ENCODE assay signal across 15 mouse cellular contexts in the genomic region with DNA sequence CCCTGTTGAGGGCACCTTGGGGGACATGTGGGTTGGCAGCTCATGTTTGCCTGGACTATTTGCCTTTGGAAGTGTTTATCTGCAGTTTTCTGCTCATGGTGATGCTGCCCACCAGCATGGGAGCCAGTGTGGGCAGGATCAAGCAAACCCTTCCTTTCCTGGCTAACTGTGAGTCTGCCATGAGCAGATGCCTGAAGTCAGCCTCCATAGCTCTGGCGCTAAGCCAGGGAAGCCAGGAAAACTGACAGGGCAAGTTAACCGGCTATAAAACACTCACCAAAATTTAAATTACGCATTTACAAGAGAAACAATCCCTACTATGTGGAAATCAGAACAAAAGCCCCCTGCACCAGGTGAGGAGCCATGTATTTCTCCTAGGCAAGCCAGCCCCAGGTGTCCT. TPM values are rescaled to one million over a fixed set of nuclear protein-coding genes. Genes with fewer than 3 reads are reported as not detected.
A peak's percentile ranks its signal among the peaks of the same experiment; 100 is the strongest.
DNase-seq lines count a peak whose midpoint lies in the region; ATAC-seq and TF ChIP-seq lines count a peak whose summit lies in the region.
"Had no signal": no experiment of that assay in that cellular context is flagged by ENCODE, and none has a peak within 500 bp of the region (broad histone marks: within the 10 kb centered on the region; RNA-seq: fewer than 3 reads in every experiment).

No protein-coding gene starts in this region.

- no peak for TF ChIP-seq POLR2A in cerebellum, adult 2 months (IDR thresholded peaks at IDR 0.05; ENCODE audit: borderline replicate concordance, insufficient read depth, low read length)

- no peak for TF ChIP-seq CTCF in cerebellum, adult 2 months (IDR thresholded peaks at IDR 0.05; ENCODE audit: borderline replicate concordance, insufficient read depth, low read depth, low read length)
- TF ChIP-seq CTCF in intestine, postnatal 0 days (IDR thresholded peaks at IDR 0.05; ENCODE audit: low read depth), result no peak

- H3K9ac ChIP-seq in intestine, embryonic 14.5 days (ENCODE audit: low read length), result no peak overlapping the region
- no peak overlapping the region for H3K9ac ChIP-seq in intestine, postnatal 0 days (ENCODE audit: low read depth, low read length)
- no peak overlapping the region for H3K9ac ChIP-seq in midbrain, embryonic 14.5 days (replicated peaks; ENCODE audit: low read length)
- no peak overlapping the region for H3K9ac ChIP-seq in midbrain, embryonic 15.5 days
- no peak overlapping the region for H3K9ac ChIP-seq in stomach, embryonic 16.5 days (ENCODE audit: low read length)
- H3K9ac ChIP-seq: forebrain, embryonic 13.5 days; hindbrain, embryonic 15.5 days had no signal

- H3K27ac ChIP-seq in cerebellum, adult 2 months (ENCODE audit: insufficient read depth, low read length), result peak overlapping the region; percentile 81
- H3K27ac ChIP-seq in intestine, embryonic 14.5 days (ENCODE audit: low read depth), result peak overlapping the region; percentile 69; the same call in 1 of the 2 replicates
- no peak overlapping the region for H3K27ac ChIP-seq in intestine, postnatal 0 days (ENCODE audit: low read depth, low read length)
- no peak overlapping the region for H3K27ac ChIP-seq in midbrain, embryonic 14.5 days (replicated peaks; ENCODE audit: low read depth, low read length)
- H3K27ac ChIP-seq in midbrain, embryonic 15.5 days, result no peak overlapping the region
- peak overlapping the region; percentile 2; the same call in 1 of the 2 replicates for H3K27ac ChIP-seq in stomach, embryonic 16.5 days (ENCODE audit: low read length)
- H3K27ac ChIP-seq: forebrain, embryonic 13.5 days; hindbrain, embryonic 15.5 days; kidney, postnatal 0 days had no signal

- no peaks in the 10 kb centered on the region for H3K27me3 ChIP-seq in cerebellum, adult 2 months (ENCODE audit: control insufficient read depth, insufficient read depth, low read length)
- no peaks in the 10 kb centered on the region for H3K27me3 ChIP-seq in intestine, embryonic 14.5 days (replicated peaks; ENCODE audit: control insufficient read depth, insufficient read depth, low read length)
- no peaks in the 10 kb centered on the region for H3K27me3 ChIP-seq in intestine, postnatal 0 days (replicated peaks; ENCODE audit: control insufficient read depth, insufficient read depth, low read length)
- no peaks in the 10 kb centered on the region for H3K27me3 ChIP-seq in midbrain, embryonic 14.5 days (ENCODE audit: control insufficient read depth, insufficient read depth, low read length)
- H3K27me3 ChIP-seq in midbrain, embryonic 15.5 days (replicated peaks), result no peaks in the 10 kb centered on the region
- no peaks in the 10 kb centered on the region for H3K27me3 ChIP-seq in stomach, embryonic 16.5 days (ENCODE audit: control insufficient read depth, insufficient read depth, low read length)
- H3K27me3 ChIP-seq: forebrain, embryonic 13.5 days; hindbrain, embryonic 15.5 days had no signal

- no peak overlapping the region for H3K4me2 ChIP-seq in intestine, embryonic 14.5 days (ENCODE audit: low read length)
- no peak overlapping the region for H3K4me2 ChIP-seq in intestine, postnatal 0 days (replicated peaks; ENCODE audit: low read depth)
- no peak overlapping the region for H3K4me2 ChIP-seq in midbrain, embryonic 14.5 days (ENCODE audit: low read length)
- H3K4me2 ChIP-seq in midbrain, embryonic 15.5 days, result no peak overlapping the region
- H3K4me2 ChIP-seq in stomach, embryonic 16.5 days (ENCODE audit: low read depth, low read length), result no peak overlapping the region
- H3K4me2 ChIP-seq: forebrain, embryonic 13.5 days; hindbrain, embryonic 15.5 days had no signal

- no peak overlapping the region for H3K4me3 ChIP-seq in cerebellum, adult 2 months (replicated peaks; ENCODE audit: insufficient read depth, low read depth, low read length)
- no peak overlapping the region for H3K4me3 ChIP-seq in intestine, embryonic 14.5 days (ENCODE audit: low read depth, low read length)
- H3K4me3 ChIP-seq in intestine, postnatal 0 days (ENCODE audit: low read depth, low read length), result no peak overlapping the region
- no peak overlapping the region for H3K4me3 ChIP-seq in midbrain, embryonic 14.5 days (replicated peaks; ENCODE audit: low read depth, low read length)
- no peak overlapping the region for H3K4me3 ChIP-seq in midbrain, embryonic 15.5 days
- no peak overlapping the region for H3K4me3 ChIP-seq in stomach, embryonic 16.5 days (replicated peaks; ENCODE audit: low read length)
- H3K4me3 ChIP-seq: forebrain, embryonic 13.5 days; hindbrain, embryonic 15.5 days had no signal

- 0 out of 2 replicates have a peak, but pooled peaks have one; percentile 15 for ATAC-seq in intestine, embryonic 14.5 days (replicated peaks; ENCODE audit: low FRiP score, low TSS enrichment, low read depth)
- no peak for ATAC-seq in intestine, postnatal 0 days
- no peak for ATAC-seq in midbrain, embryonic 14.5 days (ENCODE audit: low FRiP score, low TSS enrichment)
- no peak for ATAC-seq in midbrain, embryonic 15.5 days (replicated peaks)
- no peak for ATAC-seq in stomach, embryonic 16.5 days (ENCODE audit: insufficient read depth, low FRiP score)
- ATAC-seq: forebrain, embryonic 13.5 days had no signal

- H3K4me1 ChIP-seq in cerebellum, adult 2 months (ENCODE audit: control insufficient read depth, insufficient read depth, low read length), result peaks cover 40% of the 10 kb centered on the region
- H3K4me1 ChIP-seq in intestine, embryonic 14.5 days (replicated peaks; ENCODE audit: control insufficient read depth, insufficient read depth, low read length), result peaks cover 12% of the 10 kb centered on the region; the same call in 1 of the 2 replicates
- H3K4me1 ChIP-seq in intestine, postnatal 0 days (replicated peaks; ENCODE audit: control insufficient read depth, insufficient read depth, low read length), result no peaks in the 10 kb centered on the region
- no peaks in the 10 kb centered on the region for H3K4me1 ChIP-seq in midbrain, embryonic 14.5 days (ENCODE audit: control insufficient read depth, insufficient read depth, low read length)
- H3K4me1 ChIP-seq in midbrain, embryonic 15.5 days, result no peaks in the 10 kb centered on the region; the same call in 1 of the 2 replicates
- no peaks in the 10 kb centered on the region; the same call in 1 of the 2 replicates for H3K4me1 ChIP-seq in stomach, embryonic 16.5 days (ENCODE audit: control insufficient read depth, insufficient read depth, low read length)

- 21% methylated on average over 3 of the region's 3 CpGs for WGBS in cerebellum, adult 2 months
- 32% methylated on average over 3 of the region's 3 CpGs for WGBS in intestine, embryonic 14.5 days
- WGBS in intestine, postnatal 0 days, result 56% methylated on average over 3 of the region's 3 CpGs
- 64% methylated on average over 3 of the region's 3 CpGs for WGBS in midbrain, embryonic 14.5 days
- 69% methylated on average over 3 of the region's 3 CpGs for WGBS in midbrain, embryonic 15.5 days
- WGBS in stomach, embryonic 16.5 days, result 39% methylated on average over 3 of the region's 3 CpGs

- DNase-seq in cerebellum, adult 2 months, result peak in 1 of 2 experiments; percentile 56
- no peak for DNase-seq in cerebellum, postnatal 36 days
- peak; percentile 55 for DNase-seq in intestine, embryonic 14.5 days (ENCODE audit: low spot score)
- DNase-seq in midbrain, embryonic 14.5 days, result peak; percentile 31
- DNase-seq in adrenal gland, postnatal 4 days (ENCODE audit: low spot score in 2 of 2), result no peak
- DNase-seq: gastrocnemius, postnatal 14 days; layer of hippocampus, adult 9-11 months; right cerebral cortex, postnatal 4 days; thymus, postnatal 4 days had no signal

- no peaks in the 10 kb centered on the region for H3K36me3 ChIP-seq in intestine, embryonic 14.5 days (ENCODE audit: control insufficient read depth, insufficient read depth, low read length)
- peaks cover 12% of the 10 kb centered on the region for H3K36me3 ChIP-seq in intestine, postnatal 0 days (ENCODE audit: control insufficient read depth, insufficient read depth)
- peaks cover 28% of the 10 kb centered on the region; the same call in 1 of the 2 replicates for H3K36me3 ChIP-seq in midbrain, embryonic 14.5 days (ENCODE audit: control insufficient read depth, insufficient read depth, low read length)
- H3K36me3 ChIP-seq in midbrain, embryonic 15.5 days (replicated peaks), result peaks cover 23% of the 10 kb centered on the region; the same call in 1 of the 2 replicates
- no peaks in the 10 kb centered on the region for H3K36me3 ChIP-seq in stomach, embryonic 16.5 days (ENCODE audit: control insufficient read depth, insufficient read depth, low read length)

- H3K9me3 ChIP-seq in intestine, embryonic 14.5 days (ENCODE audit: control insufficient read depth, low read length), result no peaks in the 10 kb centered on the region
- H3K9me3 ChIP-seq in intestine, postnatal 0 days (ENCODE audit: control insufficient read depth), result no peaks in the 10 kb centered on the region
- H3K9me3 ChIP-seq in midbrain, embryonic 14.5 days (ENCODE audit: control insufficient read depth, low read length), result no peaks in the 10 kb centered on the region
- H3K9me3 ChIP-seq in midbrain, embryonic 15.5 days, result no peaks in the 10 kb centered on the region
- H3K9me3 ChIP-seq in stomach, embryonic 16.5 days (replicated peaks; ENCODE audit: control insufficient read depth, low read length), result no peaks in the 10 kb centered on the region
- H3K9me3 ChIP-seq: forebrain, embryonic 13.5 days; hindbrain, embryonic 15.5 days had no signal

RNA-seq across cellular contexts. Expression of gene Faap20, which starts 25.2 kb away (rescaled TPM):
- 94.5 and 109 TPM in 2 replicates for polyA plus RNA-seq in cerebellum, adult 2 months (2012; rRNA removed)
- polyA plus RNA-seq in intestine, embryonic 14.5 days (2014; fragmentation: Nextera tagmentation; extraction: Ambion mirVana), result 74.6 and 81.2 TPM in 2 replicates
- polyA plus RNA-seq in intestine, postnatal 0 days (2015; fragmentation: Nextera tagmentation; extraction: Ambion mirVana), result 54.6 and 57.8 TPM in 2 replicates
- 74.1 and 85.6 TPM in 2 replicates for polyA plus RNA-seq in midbrain, embryonic 14.5 days (2014; fragmentation: Nextera tagmentation; extraction: Ambion mirVana)
- polyA plus RNA-seq in midbrain, embryonic 15.5 days (2015; fragmentation: Nextera tagmentation; extraction: Ambion mirVana), result 78.5 and 87.4 TPM in 2 replicates
- polyA plus RNA-seq in stomach, embryonic 16.5 days (2015; fragmentation: Nextera tagmentation; extraction: Ambion mirVana), result 58.4 and 60.1 TPM in 2 replicates
- total RNA-seq in adrenal gland, postnatal 4 days (2021), result 10 to 100 TPM; 54.9 to 56.3 TPM

RNA-seq across cellular contexts. Expression of gene Ski, which starts 52.5 kb away (rescaled TPM):
- polyA plus RNA-seq in cerebellum, adult 2 months (2012; rRNA removed), result 87.2 and 106 TPM in 2 replicates
- 24.4 and 25.3 TPM in 2 replicates for polyA plus RNA-seq in intestine, embryonic 14.5 days (2014; fragmentation: Nextera tagmentation; extraction: Ambion mirVana)
- 13.3 and 14.0 TPM in 2 replicates for polyA plus RNA-seq in intestine, postnatal 0 days (2015; fragmentation: Nextera tagmentation; extraction: Ambion mirVana)
- 14.3 and 15.4 TPM in 2 replicates for polyA plus RNA-seq in midbrain, embryonic 14.5 days (2014; fragmentation: Nextera tagmentation; extraction: Ambion mirVana)
- polyA plus RNA-seq in midbrain, embryonic 15.5 days (2015; fragmentation: Nextera tagmentation; extraction: Ambion mirVana), result 10.1 and 10.8 TPM in 2 replicates
- 17.7 and 17.9 TPM in 2 replicates for polyA plus RNA-seq in stomach, embryonic 16.5 days (2015; fragmentation: Nextera tagmentation; extraction: Ambion mirVana)
- 100 to 1,000 TPM; 106 to 111 TPM for total RNA-seq in adrenal gland, postnatal 4 days (2021)

Comparison
In these comparisons a context has a peak if more than half of its experiments do, and no peak if none do; other contexts are left out.
1. H3K27ac ChIP-seq: peak in cerebellum, adult 2 months (single experiment), intestine, embryonic 14.5 days (single experiment) and stomach, embryonic 16.5 days (single experiment); none in intestine, postnatal 0 days (single experiment), midbrain, embryonic 14.5 days (single experiment) and midbrain, embryonic 15.5 days (single experiment).
2. DNase-seq: peak in intestine, embryonic 14.5 days (single experiment) and midbrain, embryonic 14.5 days (single experiment); none in cerebellum, postnatal 36 days (0 of 2) and adrenal gland, postnatal 4 days (0 of 2).